ENCODE assay signal across 14 mouse cellular contexts in the genomic region with DNA sequence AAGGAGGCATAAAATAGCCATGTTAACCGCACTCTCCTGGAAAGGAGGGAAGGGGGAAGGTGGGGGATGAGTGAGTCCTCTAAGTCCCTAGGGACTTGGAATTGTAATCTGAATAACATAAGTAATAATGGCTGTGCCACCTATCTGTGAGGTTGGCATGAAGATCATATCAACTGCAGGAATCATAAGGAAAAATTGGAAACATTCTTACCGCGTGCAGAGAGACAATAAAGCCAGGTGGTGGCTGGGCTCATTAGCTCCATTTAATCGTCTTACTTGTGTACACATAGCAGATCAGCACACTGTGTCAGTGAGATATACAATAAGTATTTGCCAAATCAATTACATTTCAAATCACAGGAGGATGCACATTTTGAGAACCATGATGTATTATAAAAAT. TPM values are rescaled to one million over a fixed set of nuclear protein-coding genes. Genes with fewer than 3 reads are reported as not detected.
DNase-seq lines count a peak whose midpoint lies in the region; ATAC-seq and TF ChIP-seq lines count a peak whose summit lies in the region.
"Had no signal": no experiment of that assay in that cellular context is flagged by ENCODE, and none has a peak within 500 bp of the region (broad histone marks: within the 10 kb centered on the region; RNA-seq: fewer than 3 reads in every experiment).

No protein-coding gene starts in this region.

- no peak overlapping the region for H3K4me2 ChIP-seq in forebrain, embryonic 11.5 days (ENCODE audit: low read depth, low read length, severe bottlenecking)
- no peak overlapping the region for H3K4me2 ChIP-seq in forebrain, embryonic 16.5 days (ENCODE audit: low read length)
- H3K4me2 ChIP-seq in hindbrain, postnatal 0 days (ENCODE audit: low read depth, low read length), result peak overlapping the region; percentile 42; the same call in 1 of the 2 replicates
- H3K4me2 ChIP-seq in neural tube, embryonic 12.5 days (replicated peaks), result no peak overlapping the region
- H3K4me2 ChIP-seq: liver, embryonic 13.5 days had no signal

- H3K4me1 ChIP-seq in forebrain, embryonic 11.5 days (replicated peaks; ENCODE audit: control insufficient read depth, insufficient read depth, low read length), result peaks cover 25% of the 10 kb centered on the region
- peaks cover 44% of the 10 kb centered on the region for H3K4me1 ChIP-seq in forebrain, embryonic 16.5 days (replicated peaks; ENCODE audit: control insufficient read depth, insufficient read depth, low read length)
- peaks cover 20% of the 10 kb centered on the region for H3K4me1 ChIP-seq in hindbrain, postnatal 0 days (ENCODE audit: insufficient read depth, low read length)
- peaks cover 39% of the 10 kb centered on the region for H3K4me1 ChIP-seq in neural tube, embryonic 12.5 days
- H3K4me1 ChIP-seq: liver, embryonic 13.5 days had no signal

- 45% methylated on average over 4 of the region's 4 CpGs for WGBS in forebrain, embryonic 11.5 days
- WGBS in forebrain, embryonic 16.5 days, result 19% methylated on average over 4 of the region's 4 CpGs
- 34% methylated on average over 4 of the region's 4 CpGs for WGBS in hindbrain, postnatal 0 days
- 44% methylated on average over 4 of the region's 4 CpGs for WGBS in neural tube, embryonic 12.5 days

- H3K27ac ChIP-seq in forebrain, embryonic 11.5 days (ENCODE audit: low read depth, low read length), result peak overlapping the region; percentile 81; the same call in 1 of the 2 replicates
- peak overlapping the region; percentile 90 for H3K27ac ChIP-seq in forebrain, embryonic 16.5 days (ENCODE audit: low read length)
- H3K27ac ChIP-seq in hindbrain, postnatal 0 days, result peak overlapping the region; percentile 66
- H3K27ac ChIP-seq in neural tube, embryonic 12.5 days, result no peak overlapping the region
- H3K27ac ChIP-seq: heart, embryonic 15.5 days; kidney, postnatal 0 days; liver, embryonic 13.5 days had no signal

- no peaks in the 10 kb centered on the region for H3K9me3 ChIP-seq in forebrain, embryonic 11.5 days (ENCODE audit: control insufficient read depth, low read length)
- no peaks in the 10 kb centered on the region for H3K9me3 ChIP-seq in forebrain, embryonic 16.5 days (ENCODE audit: control insufficient read depth, low read length)
- H3K9me3 ChIP-seq in hindbrain, postnatal 0 days (ENCODE audit: low read length), result no peaks in the 10 kb centered on the region
- no peaks in the 10 kb centered on the region for H3K9me3 ChIP-seq in neural tube, embryonic 12.5 days
- H3K9me3 ChIP-seq: G1E; heart, embryonic 15.5 days; liver, embryonic 13.5 days had no signal

- H3K4me3 ChIP-seq in forebrain, embryonic 11.5 days (ENCODE audit: low read depth, low read length), result no peak overlapping the region
- no peak overlapping the region for H3K4me3 ChIP-seq in forebrain, embryonic 16.5 days (replicated peaks; ENCODE audit: low read length)
- no peak overlapping the region for H3K4me3 ChIP-seq in hindbrain, postnatal 0 days (ENCODE audit: low read length)
- no peak overlapping the region for H3K4me3 ChIP-seq in neural tube, embryonic 12.5 days
- H3K4me3 ChIP-seq: heart, embryonic 15.5 days; liver, embryonic 13.5 days; myocyte had no signal

- TF ChIP-seq CTCF in hindbrain, postnatal 0 days (IDR thresholded peaks at IDR 0.05; ENCODE audit: low read depth), result no peak

- no peak for ATAC-seq in forebrain, embryonic 11.5 days (replicated peaks; ENCODE audit: low FRiP score)
- no peak for ATAC-seq in forebrain, embryonic 16.5 days
- ATAC-seq in hindbrain, postnatal 0 days, result no peak
- ATAC-seq in neural tube, embryonic 12.5 days (ENCODE audit: low FRiP score, low read depth), result 0 out of 2 replicates have a peak, but pooled peaks have one; percentile 7

- no peak for DNase-seq in forebrain, embryonic 11.5 days (ENCODE audit: low spot score)
- peak; percentile 24 for DNase-seq in hindbrain, postnatal 0 days (ENCODE audit: low spot score)
- no peak for DNase-seq in kidney, adult 9 months
- no peak for DNase-seq in left cerebral cortex, postnatal 36 days (ENCODE audit: low spot score in 2 of 2)
- DNase-seq in heart, postnatal 25 days (ENCODE audit: low spot score), result no peak
- no peak for DNase-seq in testis, postnatal 10 days (ENCODE audit: low spot score)
- DNase-seq: cerebellum, adult 11-12 months; liver, embryonic 13.5 days had no signal

- intact Hi-C loops in left cerebral cortex, postnatal 36 days (cut with DNase I), result no loop called here
- intact Hi-C loops in heart, postnatal 25 days (cut with DNase I), result no loop called here

- no peak overlapping the region for H3K9ac ChIP-seq in forebrain, embryonic 11.5 days (ENCODE audit: low read length)
- no peak overlapping the region for H3K9ac ChIP-seq in forebrain, embryonic 16.5 days (replicated peaks; ENCODE audit: low read depth, low read length)
- H3K9ac ChIP-seq in hindbrain, postnatal 0 days (replicated peaks; ENCODE audit: low read length), result no peak overlapping the region
- no peak overlapping the region for H3K9ac ChIP-seq in neural tube, embryonic 12.5 days
- H3K9ac ChIP-seq: heart, embryonic 15.5 days; liver, embryonic 13.5 days had no signal

- H3K27me3 ChIP-seq in forebrain, embryonic 11.5 days (ENCODE audit: control insufficient read depth, insufficient read depth, low read length), result no peaks in the 10 kb centered on the region
- H3K27me3 ChIP-seq in forebrain, embryonic 16.5 days (replicated peaks; ENCODE audit: control insufficient read depth, insufficient read depth, low read length), result no peaks in the 10 kb centered on the region
- no peaks in the 10 kb centered on the region for H3K27me3 ChIP-seq in hindbrain, postnatal 0 days (ENCODE audit: insufficient read depth, low read length)
- no peaks in the 10 kb centered on the region; the same call in 1 of the 2 replicates for H3K27me3 ChIP-seq in neural tube, embryonic 12.5 days (replicated peaks)
- H3K27me3 ChIP-seq: liver, embryonic 13.5 days had no signal

- no peaks in the 10 kb centered on the region for H3K36me3 ChIP-seq in forebrain, embryonic 11.5 days (ENCODE audit: control insufficient read depth, insufficient read depth, low read length)
- H3K36me3 ChIP-seq in forebrain, embryonic 16.5 days (ENCODE audit: control insufficient read depth, insufficient read depth), result no peaks in the 10 kb centered on the region
- H3K36me3 ChIP-seq in hindbrain, postnatal 0 days (ENCODE audit: insufficient read depth, low read length), result no peaks in the 10 kb centered on the region
- no peaks in the 10 kb centered on the region for H3K36me3 ChIP-seq in neural tube, embryonic 12.5 days
- H3K36me3 ChIP-seq: G1E; heart, embryonic 15.5 days; liver, embryonic 13.5 days had no signal

RNA-seq across cellular contexts. Expression of gene Fsip1, which starts 52.1 kb away (rescaled TPM):
- 3.2 and 4.2 TPM in 2 replicates for polyA plus RNA-seq in forebrain, embryonic 11.5 days (2014; fragmentation: Nextera tagmentation; extraction: Ambion mirVana)
- 4.5 and 4.6 TPM in 2 replicates for polyA plus RNA-seq in forebrain, embryonic 16.5 days (2015; fragmentation: Nextera tagmentation; extraction: Ambion mirVana)
- total RNA-seq in hindbrain, postnatal 0 days (2014; rRNA removed), result 0.58 and 1.5 TPM in 2 replicates
- 3.7 and 3.9 TPM in 2 replicates for polyA plus RNA-seq in hindbrain, postnatal 0 days (2015; fragmentation: Nextera tagmentation; extraction: Ambion mirVana)
- polyA plus RNA-seq in neural tube, embryonic 12.5 days (2016; fragmentation: Nextera tagmentation; extraction: Ambion mirVana), result 1.5 and 2.5 TPM in 2 replicates
- total RNA-seq in left cerebral cortex, postnatal 36 days (2021), result under 1 TPM; 0.20 to 0.48 TPM
- total RNA-seq in heart, postnatal 25 days (2021), result not detected
- polyA plus RNA-seq: G1E had no signal
